Mouse (Mus musculus): ENCODE data around the gene Pwwp2a. TPM values are rescaled to one million over a fixed set of nuclear protein-coding genes. Genes with fewer than 3 reads are reported as not detected.

The Pwwp2a gene
- total RNA-seq (2014; rRNA removed; ENCODE audit: low replicate concordance), result 16.0 and 16.9 TPM in 2 replicates
- polyA plus RNA-seq (2015; fragmentation: Nextera tagmentation; extraction: Ambion mirVana), result 11.9 and 12.4 TPM in 2 replicates

DNA sequence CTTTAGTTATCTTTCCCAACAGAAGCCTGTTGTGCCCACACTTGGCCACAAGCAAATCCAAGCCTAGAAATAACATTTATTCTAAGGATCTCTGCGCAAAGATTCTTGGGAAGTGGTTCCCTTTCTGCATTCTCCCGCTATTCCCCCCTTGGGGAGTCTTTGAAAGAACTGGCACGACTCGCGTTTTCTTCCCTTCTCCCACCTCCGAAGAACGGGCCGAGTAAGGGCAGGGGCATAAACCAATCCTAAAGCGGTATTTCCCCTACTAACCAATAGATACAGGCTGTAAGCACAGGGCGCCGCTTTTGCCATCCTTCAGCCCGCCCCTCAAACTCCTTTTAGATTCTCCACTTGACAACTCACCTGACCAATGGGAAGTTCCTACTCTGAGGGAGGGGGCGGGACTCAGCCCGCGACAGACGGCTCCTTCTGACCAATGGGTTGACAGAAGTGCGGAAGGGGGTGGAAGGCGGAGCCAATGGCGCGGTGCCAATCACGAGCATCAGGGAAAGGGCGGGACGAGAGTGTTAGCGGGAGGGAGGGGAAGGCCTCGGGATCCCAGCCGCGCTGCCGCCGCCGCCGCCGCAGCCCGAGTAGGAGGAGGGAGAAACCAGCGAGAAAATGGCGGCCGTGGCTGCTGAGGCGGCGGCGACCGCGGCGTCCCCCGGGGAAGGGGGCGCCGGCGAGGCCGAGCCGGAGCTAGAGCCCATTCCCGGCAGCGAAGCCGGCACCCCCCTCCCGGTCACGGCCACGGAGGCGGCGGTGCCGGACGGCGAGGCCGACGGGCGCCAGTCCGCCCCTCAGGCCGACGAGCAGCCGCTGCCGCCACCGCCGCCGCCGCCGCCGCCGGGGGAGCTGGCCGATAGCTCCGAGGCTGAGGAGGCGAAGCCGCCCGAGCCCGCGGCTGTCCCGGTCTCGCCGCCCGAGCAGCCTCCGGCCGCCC lies at the start of gene Pwwp2a:
Pwwp2a (plus strand) TSS at position 527 of the 943 bp plus-strand sequence.
- peak; percentile 63 for TF ChIP-seq EP300 (IDR thresholded peaks at IDR 0.05; ENCODE audit: low read depth)
- TF ChIP-seq CTCF (IDR thresholded peaks at IDR 0.05; ENCODE audit: low read depth), result no peak
- Histone ChIP-seq H3K4me3 (ENCODE audit: low read depth, low read length) (peak within 1 kb of the TSS; percentile 98), H3K9ac (replicated peaks; ENCODE audit: low read depth, low read length) (peak within 1 kb of the TSS; percentile 99), H3K27ac (ENCODE audit: low read depth) (peak within 1 kb of the TSS; percentile 98), H3K4me2 (ENCODE audit: low read depth, low read length) (peak within 1 kb of the TSS; percentile 92), H3K36me3 (replicated peaks; ENCODE audit: control insufficient read depth, insufficient read depth, low read length) (peaks cover 4% of the 10 kb centered on the region), H3K4me1 (ENCODE audit: control insufficient read depth, insufficient read depth) (peaks cover 11% of the 10 kb centered on the region), H3K27me3 (ENCODE audit: control insufficient read depth, insufficient read depth, low read length) (no peaks in the 10 kb centered on the region), H3K9me3 (replicated peaks; ENCODE audit: control insufficient read depth, low read length) (no peaks in the 10 kb centered on the region)
- under 1% methylated on average over 58 of the region's 87 CpGs for WGBS
- ATAC-seq (ENCODE audit: insufficient read depth, low read depth) (peak; percentile 99), DNase-seq (ENCODE audit: low spot score) (peak; percentile 99)

DNA sequence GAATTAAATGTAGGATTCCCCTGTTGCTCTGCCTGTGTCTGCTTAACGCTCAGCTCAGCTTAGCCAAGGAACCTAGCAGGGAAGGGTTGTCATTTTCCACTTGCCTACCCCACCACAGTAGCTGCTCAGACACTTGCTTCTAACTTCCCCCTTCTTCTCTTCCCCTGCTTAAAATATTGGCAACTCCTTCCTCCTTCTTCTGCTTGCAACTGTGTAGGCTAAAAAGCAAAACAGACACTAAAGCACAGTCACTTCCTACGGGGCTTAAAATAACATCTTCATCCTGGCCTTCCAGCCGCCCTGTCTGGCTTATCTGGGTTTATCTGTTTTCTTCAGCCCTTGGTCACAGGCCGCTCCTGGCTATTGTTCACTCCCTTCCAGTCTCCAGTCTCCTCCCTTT lies 49.2 kb upstream of the Pwwp2a start:
- Histone ChIP-seq H3K4me3 (ENCODE audit: low read depth, low read length) (no peak overlapping the region), H3K27me3 (ENCODE audit: control insufficient read depth, insufficient read depth, low read length) (no peaks in the 10 kb centered on the region), H3K9ac (replicated peaks; ENCODE audit: low read depth, low read length) (no peak overlapping the region), H3K36me3 (replicated peaks; ENCODE audit: control insufficient read depth, insufficient read depth, low read length) (no peaks in the 10 kb centered on the region), H3K9me3 (replicated peaks; ENCODE audit: control insufficient read depth, low read length) (no peaks in the 10 kb centered on the region), H3K4me2 (ENCODE audit: low read depth, low read length) (no peak overlapping the region), H3K27ac (ENCODE audit: low read depth) (no peak overlapping the region), H3K4me1 (ENCODE audit: control insufficient read depth, insufficient read depth) (peaks cover 15% of the 10 kb centered on the region)
- WGBS, result 18% methylated on average over 4 of the region's 4 CpGs
- ATAC-seq (ENCODE audit: insufficient read depth, low read depth) (no peak), DNase-seq (ENCODE audit: low spot score) (no peak)
- TF ChIP-seq EP300 (IDR thresholded peaks at IDR 0.05; ENCODE audit: low read depth) (no peak), CTCF (IDR thresholded peaks at IDR 0.05; ENCODE audit: low read depth) (no peak)

DNA sequence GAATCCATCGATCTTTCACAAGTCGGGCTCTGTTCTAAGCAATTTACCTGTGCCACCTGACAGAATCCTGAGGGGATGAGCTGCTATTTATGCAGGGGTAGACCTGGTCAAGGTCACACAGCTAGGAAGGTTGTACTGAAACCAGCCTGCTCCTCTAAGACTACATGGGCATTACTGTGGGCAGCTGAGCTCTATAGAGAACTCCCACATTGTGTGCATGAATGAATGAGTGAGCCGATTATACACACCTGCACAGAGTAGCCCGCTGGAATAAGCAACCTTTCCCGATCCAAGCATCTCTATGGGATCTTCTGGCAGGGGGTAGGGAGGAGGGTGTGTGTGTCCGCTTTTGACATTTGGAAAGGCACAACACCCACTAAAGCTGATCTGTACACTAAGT lies 48.6 kb upstream of the Pwwp2a start:
- DNase-seq (ENCODE audit: low spot score), result no peak
- Histone ChIP-seq H3K9me3 (replicated peaks; ENCODE audit: control insufficient read depth, low read length) (no peaks in the 10 kb centered on the region), H3K27ac (ENCODE audit: low read depth) (peak overlapping the region; percentile 71; the same call in 1 of the 2 replicates), H3K4me3 (ENCODE audit: low read depth, low read length) (no peak overlapping the region), H3K4me1 (ENCODE audit: control insufficient read depth, insufficient read depth) (peaks cover 15% of the 10 kb centered on the region), H3K36me3 (replicated peaks; ENCODE audit: control insufficient read depth, insufficient read depth, low read length) (no peaks in the 10 kb centered on the region), H3K4me2 (ENCODE audit: low read depth, low read length) (no peak overlapping the region), H3K9ac (replicated peaks; ENCODE audit: low read depth, low read length) (no peak overlapping the region), H3K27me3 (ENCODE audit: control insufficient read depth, insufficient read depth, low read length) (no peaks in the 10 kb centered on the region)
- 61% methylated on average over 6 of the region's 6 CpGs for WGBS
- TF ChIP-seq CTCF (IDR thresholded peaks at IDR 0.05; ENCODE audit: low read depth) (no peak), EP300 (IDR thresholded peaks at IDR 0.05; ENCODE audit: low read depth) (no peak)
- ATAC-seq (ENCODE audit: insufficient read depth, low read depth), result no peak

DNA sequence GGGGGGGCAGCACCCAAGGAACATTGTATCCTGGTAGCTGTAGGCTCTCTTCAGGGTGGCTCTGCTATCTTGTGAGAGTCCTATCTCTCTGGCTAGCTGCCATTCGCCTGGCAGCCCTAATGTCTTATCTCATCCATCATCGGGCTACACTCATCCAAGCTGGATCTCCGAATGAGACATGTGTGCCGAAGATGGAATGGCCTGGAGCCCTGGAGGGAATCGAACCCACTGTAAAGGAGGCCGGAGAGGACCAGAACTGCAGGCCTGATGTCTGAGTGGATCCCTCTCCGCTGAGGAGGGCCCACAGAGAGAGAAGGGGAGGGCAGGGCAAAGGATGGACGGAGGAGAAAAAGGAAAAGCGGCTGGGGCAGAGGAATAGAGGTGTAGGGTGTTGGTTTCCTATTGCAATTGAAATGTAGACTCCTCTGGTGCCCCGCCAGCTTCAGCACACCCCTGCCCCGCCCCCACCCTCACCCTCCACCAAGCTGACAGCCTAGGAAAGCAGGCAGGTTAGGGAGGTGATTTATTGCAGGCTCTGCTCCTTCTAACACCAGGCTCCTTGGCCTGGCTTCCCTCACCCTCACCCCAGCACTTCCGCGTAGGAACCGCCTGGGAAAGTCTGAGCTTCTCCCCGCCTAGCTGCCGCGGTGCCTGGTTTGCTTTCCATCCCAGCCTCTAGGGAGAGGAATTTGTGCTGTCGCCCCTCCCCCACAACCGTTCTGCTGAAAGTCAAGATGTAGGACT lies 48.0 kb upstream of the Pwwp2a start:
- Histone ChIP-seq H3K4me2 (ENCODE audit: low read depth, low read length) (peak overlapping the region; percentile 42), H3K27ac (ENCODE audit: low read depth) (peak overlapping the region; percentile 71), H3K9me3 (replicated peaks; ENCODE audit: control insufficient read depth, low read length) (no peaks in the 10 kb centered on the region), H3K27me3 (ENCODE audit: control insufficient read depth, insufficient read depth, low read length) (no peaks in the 10 kb centered on the region), H3K9ac (replicated peaks; ENCODE audit: low read depth, low read length) (peak overlapping the region; percentile 22; the same call in 1 of the 2 replicates), H3K4me3 (ENCODE audit: low read depth, low read length) (no peak overlapping the region), H3K36me3 (replicated peaks; ENCODE audit: control insufficient read depth, insufficient read depth, low read length) (no peaks in the 10 kb centered on the region), H3K4me1 (ENCODE audit: control insufficient read depth, insufficient read depth) (peaks cover 15% of the 10 kb centered on the region)
- WGBS, result 12% methylated on average over 19 of the region's 19 CpGs
- 0 out of 2 replicates have a peak, but pooled peaks have one; percentile 32 for TF ChIP-seq EP300 (IDR thresholded peaks at IDR 0.05; ENCODE audit: low read depth)
- TF ChIP-seq CTCF (IDR thresholded peaks at IDR 0.05; ENCODE audit: low read depth), result peak; percentile 23; the same call in 1 of the 2 replicates
- peak; percentile 83 for ATAC-seq (ENCODE audit: insufficient read depth, low read depth)
- peak; percentile 86 for DNase-seq (ENCODE audit: low spot score)

DNA sequence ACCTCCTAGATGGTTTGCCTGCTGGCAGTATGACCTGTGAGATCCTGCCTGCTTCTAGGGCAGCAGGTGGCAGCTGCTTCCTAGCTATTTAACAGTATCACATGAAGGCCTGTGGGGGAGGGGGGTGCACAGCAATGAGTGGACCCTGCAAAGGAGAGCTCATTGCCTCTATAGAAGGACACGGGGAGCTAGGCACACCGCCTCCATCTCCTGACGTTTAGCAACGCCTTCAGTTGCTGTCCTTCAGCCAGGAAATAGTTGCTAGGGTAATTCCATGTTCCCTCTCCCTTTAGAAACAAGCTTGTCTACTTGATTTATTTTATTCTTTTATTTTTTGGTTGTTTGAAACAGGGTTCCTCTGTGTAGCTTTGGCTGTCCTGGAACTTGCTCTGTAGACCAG lies 45.0 kb upstream of the Pwwp2a start:
- WGBS, result 61% methylated on average over 4 of the region's 4 CpGs
- H3K27ac ChIP-seq (ENCODE audit: low read depth), result no peak overlapping the region

More for the DNA sequence above, 45.0 kb upstream of the Pwwp2a start:
- H3K4me2 ChIP-seq (ENCODE audit: low read depth, low read length), result no peak overlapping the region
- H3K9me3 ChIP-seq (replicated peaks; ENCODE audit: control insufficient read depth, low read length), result no peaks in the 10 kb centered on the region; the same call in 1 of the 2 replicates
- no peak overlapping the region for H3K9ac ChIP-seq (replicated peaks; ENCODE audit: low read depth, low read length)
- no peaks in the 10 kb centered on the region for H3K36me3 ChIP-seq (replicated peaks; ENCODE audit: control insufficient read depth, insufficient read depth, low read length)
- ATAC-seq (ENCODE audit: insufficient read depth, low read depth) (no peak), DNase-seq (ENCODE audit: low spot score) (no peak)
- H3K4me1 ChIP-seq (ENCODE audit: control insufficient read depth, insufficient read depth), result peaks cover 15% of the 10 kb centered on the region
- no peaks in the 10 kb centered on the region for H3K27me3 ChIP-seq (ENCODE audit: control insufficient read depth, insufficient read depth, low read length)
- no peak overlapping the region for H3K4me3 ChIP-seq (ENCODE audit: low read depth, low read length)
- TF ChIP-seq CTCF (IDR thresholded peaks at IDR 0.05; ENCODE audit: low read depth) (no peak), EP300 (IDR thresholded peaks at IDR 0.05; ENCODE audit: low read depth) (no peak)
